Mouse (Mus musculus): ENCODE data around the gene Ttll5. TPM values are rescaled to one million over a fixed set of nuclear protein-coding genes. Genes with fewer than 3 reads are reported as not detected.

The Ttll5 gene
- total RNA-seq, 1 experiment from 2014 or later: 29.1 TPM

DNA sequence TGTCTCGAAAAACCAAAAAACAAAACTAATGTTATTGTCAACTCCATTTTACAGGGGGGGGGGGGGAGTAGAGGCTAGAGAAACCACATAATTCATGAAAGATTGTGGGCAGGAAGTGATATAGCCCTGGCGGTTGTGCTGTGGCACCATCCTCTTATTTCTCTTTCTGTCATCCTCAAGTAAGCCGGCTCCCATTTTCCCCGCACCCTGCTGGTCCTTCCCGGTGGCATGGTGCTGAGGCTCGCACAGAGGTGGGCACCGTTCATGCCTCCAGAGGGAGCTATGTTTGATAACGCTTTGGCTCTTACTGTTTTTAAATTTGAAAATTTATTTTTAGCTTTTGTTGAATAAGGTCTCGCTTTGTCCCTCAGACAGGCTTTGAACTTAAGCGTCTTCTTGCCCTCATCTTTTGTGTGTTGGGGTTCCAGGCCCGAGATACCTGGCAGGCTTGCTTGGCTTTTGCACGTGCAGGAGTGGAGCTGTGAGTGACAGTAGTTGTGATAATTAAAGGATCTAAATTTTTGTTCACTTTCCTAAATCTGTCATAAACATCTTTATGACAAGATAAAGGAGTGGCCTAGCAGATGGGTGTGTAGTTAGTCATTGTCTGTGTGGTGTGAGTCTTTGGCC is 15.0 kb downstream of the Ttll5 start:
- no peak for DNase-seq

DNA sequence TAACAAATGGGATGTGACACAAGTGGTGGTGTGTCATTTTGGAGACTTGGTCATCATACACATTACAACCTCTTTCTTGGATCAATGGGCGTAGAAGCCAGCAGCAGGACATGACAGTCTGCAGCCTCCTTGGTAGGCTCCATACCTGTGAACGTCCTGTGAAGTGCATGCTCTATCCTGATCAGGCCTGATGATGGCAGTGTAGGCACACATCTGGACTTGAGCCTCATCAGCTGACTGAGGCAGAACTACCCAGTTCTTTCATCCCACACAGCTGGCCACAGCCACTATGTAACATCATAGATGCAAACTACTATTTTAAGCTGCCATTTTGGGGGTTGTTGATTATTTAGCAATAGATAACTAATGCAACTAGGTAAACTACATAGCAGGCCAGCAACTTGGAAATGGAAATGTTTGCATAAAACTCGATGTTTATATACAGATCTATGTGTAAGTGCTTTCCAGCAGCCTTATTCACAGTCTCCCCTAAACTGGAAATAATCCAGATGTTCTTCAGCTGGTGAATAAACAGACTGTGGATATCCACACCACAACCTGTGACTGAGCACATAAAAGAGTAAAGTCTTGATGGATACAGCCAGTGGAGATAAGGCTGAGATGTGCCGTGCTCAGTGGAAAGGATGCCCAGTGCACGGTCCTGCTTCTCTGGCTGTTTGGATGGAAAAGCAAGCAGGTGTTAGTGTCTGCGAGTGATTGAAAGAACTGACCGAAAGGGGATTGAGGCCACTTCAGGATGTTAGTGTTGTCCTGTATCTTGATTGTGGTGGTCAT is 23.9 kb downstream of the Ttll5 start:
- DNase-seq: no peak

DNA sequence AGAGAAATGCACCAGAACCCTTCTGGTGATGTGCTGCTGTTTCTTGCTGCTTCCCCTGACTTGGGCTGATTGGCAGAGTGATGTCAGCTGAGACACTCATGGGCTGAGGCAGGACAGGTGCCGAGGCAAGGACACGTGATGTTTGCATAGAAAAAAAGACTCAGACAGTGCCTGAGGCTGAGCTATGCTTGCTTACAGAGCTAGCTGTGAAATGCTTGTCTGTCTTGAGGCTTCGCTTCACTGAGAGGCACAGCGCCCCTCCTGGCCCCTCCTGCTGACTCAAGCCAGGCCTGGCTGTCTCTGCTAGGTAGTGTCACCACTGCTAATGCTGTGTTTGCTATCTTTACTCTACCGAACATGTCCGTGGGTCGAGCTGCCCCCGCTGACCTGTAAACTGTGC is 26.2 kb downstream of the Ttll5 start:
- no peak for DNase-seq

DNA sequence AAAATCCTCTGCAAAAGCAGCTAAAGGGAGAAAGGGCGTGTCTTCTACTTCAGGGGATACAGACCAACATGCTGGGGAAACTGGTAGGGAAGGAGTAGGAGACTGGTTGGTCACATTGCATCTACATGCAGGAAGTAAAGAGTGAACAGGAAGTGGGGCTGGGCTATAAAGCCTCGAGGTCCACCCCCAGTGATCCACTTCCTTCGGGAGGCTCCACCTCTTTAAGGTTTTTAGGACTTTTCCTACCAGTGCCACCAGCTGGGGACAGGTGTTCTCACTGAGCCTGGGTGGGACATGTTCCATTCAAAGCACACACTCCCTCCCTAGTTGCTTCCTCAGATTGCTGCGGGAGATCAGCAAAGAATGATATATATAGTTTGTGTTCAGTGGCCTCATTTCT is 29.4 kb downstream of the Ttll5 start:
- DNase-seq: no peak

DNA sequence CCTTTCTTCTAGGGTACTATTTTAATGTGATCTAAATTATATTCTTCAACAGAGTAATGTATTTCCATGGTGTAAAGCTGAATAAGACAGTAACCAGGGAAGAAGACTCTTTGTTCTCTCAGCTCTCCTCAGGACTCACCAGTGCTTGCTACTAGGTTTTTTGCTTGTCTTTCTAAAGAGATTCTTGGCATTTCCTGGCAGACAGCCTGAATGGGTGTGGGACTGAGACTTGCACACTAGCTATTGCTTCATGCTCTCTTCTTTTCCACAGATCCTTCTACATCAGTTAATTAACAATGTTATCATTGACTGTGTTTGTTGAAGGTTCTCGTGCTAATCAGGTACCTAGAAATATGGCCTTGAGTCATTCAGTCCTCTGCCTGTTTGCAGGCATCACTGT is 29.8 kb downstream of the Ttll5 start:
- DNase-seq: no peak

DNA sequence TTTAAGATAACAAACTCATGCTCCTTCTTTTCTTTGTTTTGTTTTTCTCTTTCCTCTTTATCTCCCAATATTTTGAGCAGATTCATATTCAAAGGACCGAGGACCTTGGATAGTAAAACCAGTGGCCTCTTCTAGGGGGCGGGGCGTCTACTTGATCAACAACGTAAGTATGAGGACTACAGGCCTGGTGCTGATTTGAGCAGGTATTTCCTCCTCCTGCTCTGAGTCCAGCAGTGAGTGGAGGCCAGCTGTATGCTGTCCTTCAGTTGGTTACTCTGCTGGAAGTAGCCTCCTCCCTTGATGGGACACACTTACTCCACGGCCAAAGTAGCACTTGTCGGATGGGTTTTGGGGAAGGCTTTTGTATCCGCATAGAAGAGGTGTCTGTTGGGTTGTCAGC is 32.8 kb downstream of the Ttll5 start:
- no peak for DNase-seq

DNA sequence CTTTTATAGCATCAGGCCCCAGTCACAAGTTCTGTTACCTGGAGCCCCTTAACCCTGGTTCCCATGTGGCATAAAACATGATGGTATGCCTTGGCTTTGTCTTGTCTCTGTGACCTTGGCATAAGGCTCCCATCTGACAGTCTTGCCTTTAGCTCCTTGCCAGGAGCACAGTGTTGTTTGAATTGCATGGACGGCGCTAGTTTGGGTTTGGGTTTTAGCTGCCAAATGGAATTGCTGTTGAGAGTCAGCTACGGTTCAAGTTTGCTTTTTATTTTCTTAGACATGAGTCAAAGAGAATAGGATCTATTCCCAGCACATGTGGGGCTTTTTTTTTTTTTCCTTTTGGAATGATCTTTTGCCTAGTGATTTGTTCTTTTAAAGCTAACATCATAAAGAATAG is 34.7 kb downstream of the Ttll5 start:
- DNase-seq: no peak

DNA sequence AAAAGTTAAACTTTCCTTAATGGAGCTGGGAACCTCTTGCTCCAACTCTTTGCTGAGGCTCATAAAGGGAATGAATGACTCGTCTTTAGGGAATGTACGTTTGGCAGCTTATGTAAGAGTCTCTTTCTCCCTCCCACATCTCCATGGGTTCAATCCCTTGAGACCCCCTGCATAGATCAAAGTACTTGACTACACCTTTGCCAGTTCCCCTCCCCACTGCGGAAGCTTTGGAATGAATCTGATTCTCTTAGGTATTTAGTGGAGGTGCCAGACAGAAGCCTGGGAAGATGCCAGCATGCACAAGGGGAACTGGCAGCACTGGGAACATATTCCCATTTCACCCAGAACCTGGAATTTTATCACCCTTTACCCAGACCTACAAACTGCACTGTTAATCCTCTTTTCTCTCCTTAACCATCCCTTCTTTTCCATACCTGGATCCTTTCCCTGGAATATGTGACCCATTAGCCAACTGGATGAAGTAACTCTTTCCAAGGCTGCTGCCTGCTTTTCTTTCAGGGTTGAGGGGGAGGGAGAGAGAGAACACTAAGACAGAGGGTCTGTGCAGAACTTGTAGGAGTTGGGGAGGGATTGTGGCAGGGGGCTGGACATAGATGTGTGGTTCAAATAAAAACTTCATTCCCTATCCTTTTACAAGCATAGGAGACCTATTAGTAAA is 35.2 kb downstream of the Ttll5 start:
- peak; percentile 9 for DNase-seq

DNA sequence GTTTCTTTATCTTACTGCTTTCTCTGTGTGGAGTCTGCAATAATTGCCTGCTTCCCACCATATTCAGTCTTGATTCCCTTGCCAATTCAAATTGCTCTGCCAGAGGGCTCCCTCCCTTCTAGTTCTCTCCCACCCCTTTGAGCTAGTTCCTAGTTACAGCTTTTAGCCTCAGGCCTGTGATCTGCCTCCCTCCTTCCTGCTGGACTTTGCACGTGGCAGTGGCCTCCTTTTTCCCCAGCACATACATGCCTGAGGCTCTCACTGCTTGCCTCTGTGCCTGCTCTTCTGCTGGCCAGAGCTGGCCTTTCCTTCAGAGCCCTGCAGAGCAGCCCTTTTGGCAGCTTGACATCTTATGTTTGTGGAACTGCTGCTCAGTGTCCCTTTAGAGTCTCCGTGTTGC is 38.1 kb downstream of the Ttll5 start:
- no peak for DNase-seq

DNA sequence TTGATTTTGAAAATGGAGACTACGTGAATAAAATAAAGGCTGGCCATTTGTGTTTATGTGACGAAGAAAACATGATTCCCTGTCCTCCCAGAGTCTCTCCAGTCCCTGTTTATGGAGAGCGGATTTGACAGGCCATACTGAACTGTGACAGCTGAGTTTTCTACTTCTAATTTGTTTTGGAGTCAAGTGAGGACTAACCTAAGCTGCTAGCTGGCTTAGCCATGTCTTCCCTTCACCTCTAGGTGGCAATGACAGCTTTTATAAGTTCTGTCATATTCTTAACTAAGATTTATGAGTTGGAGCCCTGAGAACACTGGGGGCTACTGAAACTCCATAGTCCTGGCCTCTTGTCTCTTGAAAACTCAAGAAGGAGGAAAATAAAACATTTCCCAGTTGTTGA is 41.1 kb downstream of the Ttll5 start:
- DNase-seq: no peak

DNA sequence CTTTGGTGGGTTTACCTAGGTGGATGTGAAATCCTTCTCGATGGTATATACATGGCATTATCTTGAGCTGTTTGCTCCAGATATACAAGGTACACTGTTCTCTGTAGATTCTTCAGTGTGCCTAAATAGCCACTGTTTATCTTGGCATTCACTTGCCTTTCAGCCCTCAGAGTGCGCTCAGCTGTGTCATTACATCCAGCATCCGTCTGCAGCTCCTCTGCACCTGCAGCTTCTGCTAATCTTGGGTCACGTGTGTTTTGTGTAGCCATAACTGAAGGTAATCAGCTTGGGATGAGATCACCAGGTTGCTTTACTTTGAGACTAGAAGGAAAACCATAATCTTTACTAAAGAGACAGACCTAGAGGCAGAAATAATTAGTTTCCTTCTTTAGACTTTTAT is 42.2 kb downstream of the Ttll5 start:
- DNase-seq: no peak

DNA sequence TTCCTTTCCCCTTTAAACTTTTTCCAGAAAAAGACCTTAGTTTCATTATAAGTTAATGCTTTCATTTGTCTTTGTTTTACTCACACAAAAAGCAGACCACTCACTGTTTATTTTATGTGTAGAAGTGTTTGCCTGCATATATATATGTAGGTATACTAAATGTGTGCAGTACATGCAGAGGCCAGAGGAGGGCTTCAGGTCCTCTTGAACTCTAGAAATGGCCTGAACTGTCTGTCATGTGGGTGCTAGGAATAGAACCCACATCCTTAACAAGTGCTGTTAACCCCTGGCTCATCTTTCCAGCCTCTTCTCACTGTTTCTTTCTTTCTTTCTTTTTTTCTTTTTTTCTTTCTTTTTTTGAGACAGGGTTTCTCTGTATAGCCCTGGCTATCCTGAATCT is 42.7 kb downstream of the Ttll5 start:
- DNase-seq: no peak

DNA sequence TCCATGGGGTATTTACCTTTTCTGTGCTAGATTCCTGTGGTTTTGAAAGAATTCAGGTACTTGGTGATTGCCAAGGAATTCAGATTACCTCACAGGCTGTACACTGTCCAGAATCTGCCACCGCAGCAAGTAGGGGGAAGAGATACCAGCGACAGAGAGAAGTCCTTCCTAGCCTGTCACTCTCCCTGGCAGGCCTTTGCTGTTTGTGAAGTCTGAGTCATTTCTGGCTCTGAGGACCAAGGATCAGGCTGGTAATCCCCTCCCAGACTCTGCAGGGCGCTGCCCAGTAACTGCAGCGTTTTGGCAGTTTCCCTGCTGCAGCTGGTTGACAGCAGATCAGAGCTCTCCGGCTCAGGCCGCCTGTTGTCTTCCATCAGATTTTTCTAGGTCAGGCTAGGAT is 45.0 kb downstream of the Ttll5 start:
- DNase-seq: peak; percentile 56

DNA sequence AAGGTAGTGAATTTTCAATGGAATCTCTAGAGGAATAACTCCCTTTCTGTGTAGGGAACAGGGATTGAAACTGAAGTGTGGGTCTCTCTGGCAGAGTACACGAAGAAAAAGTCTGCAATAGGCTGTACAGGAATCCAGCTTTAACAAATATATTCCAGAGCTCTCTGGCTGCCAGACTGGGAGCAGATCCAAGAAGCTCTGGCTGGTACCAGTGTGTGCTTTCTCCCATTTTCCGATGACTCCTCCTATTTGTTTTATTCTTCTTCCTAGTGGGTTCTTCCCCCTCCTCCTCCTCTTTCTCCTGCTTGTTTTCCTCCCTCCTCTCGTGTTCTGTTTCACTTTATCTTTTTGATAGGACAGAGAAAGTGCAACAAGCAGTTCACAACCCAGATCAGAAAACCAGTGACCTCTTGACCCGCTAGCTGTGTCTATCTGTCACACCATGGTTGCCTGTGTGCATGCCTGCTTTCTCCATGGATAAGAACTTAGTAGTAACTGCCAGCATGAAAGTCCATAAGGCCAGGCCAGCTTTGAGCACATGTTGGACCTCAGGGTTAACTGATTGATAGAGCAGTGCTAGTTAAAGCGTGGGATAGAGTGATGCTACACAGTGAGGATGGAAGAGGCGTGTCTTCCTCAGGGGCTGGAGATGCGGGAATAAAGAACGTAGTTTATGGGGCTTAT is 55.3 kb downstream of the Ttll5 start:
- DNase-seq: no peak

DNA sequence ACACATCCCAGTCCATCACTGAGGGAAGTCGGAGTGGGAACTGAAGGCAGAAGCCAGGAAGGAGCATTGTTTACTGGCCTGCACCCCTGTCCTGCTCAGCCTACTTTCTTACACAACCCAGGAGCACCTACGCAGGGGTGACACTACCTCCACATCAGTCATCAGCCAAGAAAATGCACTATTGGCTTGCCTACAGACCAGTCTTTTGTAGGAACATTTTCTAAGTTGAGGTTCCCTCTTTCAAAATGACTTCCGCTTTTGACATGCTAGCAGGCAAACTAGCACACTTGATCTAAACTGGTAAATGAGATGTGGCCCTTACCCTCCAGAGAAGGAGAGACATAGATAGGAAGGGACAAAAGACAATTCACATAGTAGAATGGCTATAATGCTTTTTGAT is 60.6 kb downstream of the Ttll5 start:
- no peak for DNase-seq

DNA sequence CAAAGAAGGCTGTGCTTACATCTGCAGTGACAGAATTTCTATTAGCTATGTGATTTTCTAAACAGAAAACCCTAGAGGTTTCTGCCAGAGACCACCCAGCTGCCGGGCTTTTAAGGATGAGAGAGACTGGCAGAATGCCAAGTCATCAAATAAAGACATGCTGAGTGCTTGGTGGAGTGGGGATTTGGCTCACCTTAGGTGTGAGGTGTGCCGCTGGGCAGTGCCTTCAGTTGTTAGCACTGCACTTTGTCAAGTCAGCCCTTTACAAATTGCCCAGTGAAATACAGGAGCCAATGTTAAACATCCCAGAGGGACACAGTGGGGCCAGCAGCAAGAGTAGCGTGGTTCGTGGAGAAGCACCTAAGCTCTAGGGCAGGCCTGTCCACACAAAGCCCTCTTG is 65.6 kb downstream of the Ttll5 start:
- DNase-seq: no peak

DNA sequence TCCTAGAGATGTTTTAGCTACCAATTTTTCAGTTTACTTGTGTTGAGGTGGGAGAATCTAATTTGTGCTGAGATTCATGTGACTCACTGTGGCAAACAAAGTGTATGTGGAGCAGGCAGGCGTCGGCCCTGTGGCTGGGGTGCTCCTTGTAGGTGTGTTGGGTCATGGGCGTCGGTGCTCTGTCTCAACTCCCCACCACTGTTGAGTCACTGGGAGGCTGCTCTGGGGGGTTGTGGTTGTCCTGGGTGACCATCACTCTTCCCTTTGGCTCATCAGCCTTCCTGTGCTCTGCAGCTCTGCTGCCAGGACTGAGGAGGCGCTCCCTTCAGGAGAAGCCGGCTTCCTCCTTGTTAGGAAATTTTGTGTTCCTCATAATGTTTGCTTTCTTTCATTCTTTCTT is 79.5 kb downstream of the Ttll5 start:
- no peak for DNase-seq

DNA sequence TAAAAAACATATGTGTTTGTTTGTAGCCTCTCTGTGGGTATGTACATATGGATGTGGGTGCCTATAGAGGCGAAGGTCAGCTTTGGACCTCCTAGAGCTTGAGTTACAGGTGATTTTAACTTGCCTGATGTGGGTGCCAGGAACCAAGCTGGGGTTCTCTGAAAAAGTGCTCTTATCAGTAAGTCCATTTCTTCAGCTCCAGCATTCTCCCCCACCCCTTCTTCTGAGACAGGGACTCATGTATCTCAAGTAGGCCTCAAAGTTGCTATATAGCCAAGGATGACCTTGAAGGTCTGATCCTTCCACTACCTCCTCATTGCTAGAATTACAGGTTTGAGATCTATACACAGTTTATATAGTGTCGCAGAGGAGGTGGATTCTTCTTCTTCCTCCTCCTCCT is 81.2 kb downstream of the Ttll5 start:
- no peak for DNase-seq

DNA sequence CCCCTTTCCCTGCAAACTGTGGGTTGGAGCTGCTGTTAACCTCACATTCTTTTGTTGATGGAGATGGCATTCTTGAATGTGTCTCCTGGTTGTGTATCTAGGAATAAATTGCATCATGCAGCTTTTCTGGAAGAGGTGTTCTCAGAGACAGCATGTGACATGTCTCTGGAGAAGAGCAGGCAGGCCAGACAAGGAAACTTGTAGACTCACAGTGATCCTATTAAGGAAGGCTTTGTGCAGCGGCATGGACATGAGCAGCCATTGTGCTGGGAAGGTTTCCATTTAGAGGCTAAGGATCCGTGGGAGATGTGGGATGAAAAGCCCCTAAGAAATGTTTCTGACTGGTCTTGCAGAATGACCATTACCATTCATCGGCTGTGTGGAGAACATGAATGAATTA is 83.4 kb downstream of the Ttll5 start:
- no peak for DNase-seq

DNA sequence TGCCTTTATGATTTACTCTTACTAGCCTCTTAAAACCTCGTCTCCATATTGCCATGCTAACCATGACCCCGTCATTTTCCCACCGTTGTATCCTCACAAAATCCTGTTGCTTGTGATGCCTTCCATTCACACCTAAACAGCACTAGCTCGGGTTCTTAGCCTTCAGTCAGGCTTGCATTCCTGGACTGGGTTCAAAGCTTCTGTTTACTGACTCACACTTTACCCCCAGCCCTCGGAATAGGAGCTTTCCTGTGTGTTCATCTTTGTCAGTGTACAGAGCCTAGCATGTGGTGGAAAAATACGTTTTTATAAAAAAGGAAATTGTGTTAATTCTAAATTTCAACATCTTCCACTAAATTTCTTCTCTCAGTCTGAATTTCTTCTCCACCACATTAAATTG is 86.4 kb downstream of the Ttll5 start:
- no peak for DNase-seq

DNA sequence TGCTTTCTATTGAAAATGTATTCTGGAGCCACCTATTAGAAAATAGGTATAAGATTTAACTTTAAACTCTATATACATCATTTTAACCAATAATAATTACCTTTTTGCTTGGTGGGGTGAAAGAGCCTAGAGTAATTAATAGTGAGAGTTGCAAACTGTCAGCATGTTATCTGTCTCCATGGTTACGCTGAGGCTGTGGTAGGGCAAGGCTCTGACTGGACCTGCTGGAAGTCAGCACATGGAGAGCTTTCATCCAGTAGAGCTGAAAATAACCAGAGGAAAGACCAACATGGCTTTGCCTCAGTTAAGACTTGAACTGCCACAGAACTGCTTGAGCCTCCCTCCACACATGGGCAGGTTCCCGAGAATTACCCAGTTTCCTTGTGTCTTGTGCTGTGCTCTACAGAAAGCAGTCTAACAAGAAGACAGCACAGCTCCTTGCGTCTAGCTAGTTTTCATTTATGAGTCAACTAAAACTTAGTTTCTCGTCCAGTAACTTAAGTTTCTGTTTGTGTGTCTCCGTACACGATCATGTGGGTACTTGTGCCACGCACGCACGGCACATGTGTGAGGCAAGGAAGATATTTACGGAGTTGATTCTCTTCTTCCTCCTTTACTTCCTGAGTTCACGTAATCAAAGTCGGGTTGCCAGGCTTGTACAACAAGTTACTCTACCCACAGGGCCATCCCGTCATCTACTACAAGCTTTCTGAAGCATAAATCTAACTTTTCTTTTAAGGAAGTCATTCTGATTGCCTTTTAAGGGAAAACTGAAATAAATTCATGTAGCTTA is 88.4 kb downstream of the Ttll5 start:
- DNase-seq: no peak

DNA sequence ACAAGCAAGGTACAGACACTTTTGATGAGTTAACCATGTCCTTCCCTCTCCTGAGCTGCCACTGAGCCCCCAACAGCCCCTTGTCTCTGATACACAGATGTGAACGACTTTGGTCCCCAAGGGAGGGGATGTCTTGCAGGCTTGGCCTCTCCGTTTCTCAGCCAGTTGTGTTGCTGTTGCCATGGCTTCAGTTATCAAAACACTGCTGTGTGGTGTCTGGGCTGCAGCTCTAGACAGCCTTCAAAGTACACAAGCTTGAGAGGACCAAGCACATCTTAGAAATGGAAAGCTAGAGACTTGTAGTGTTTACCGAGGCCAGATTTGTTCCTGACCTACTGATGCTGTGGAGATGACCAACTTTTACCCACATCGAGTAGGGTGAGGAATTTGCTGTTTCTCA is 102.4 kb downstream of the Ttll5 start:
- DNase-seq: no peak

All from adrenal gland, postnatal 25 days (tissue).